Mouse (Mus musculus): ENCODE measurements around the gene Gla. TPM values are rescaled to one million over a fixed set of nuclear protein-coding genes. Genes with fewer than 3 reads are reported as not detected.
"Not testable (repeated sequence)": the region's sequence is repeated elsewhere in the genome, so short reads cannot be mapped to it uniquely, and the experiment has no call there.

Gene Gla
- polyA plus RNA-seq, 1 experiment, result 9.5 TPM

- WGBS, result 81% methylated on average over 6 of the region's 6 CpGs
- Histone ChIP-seq H3K4me3 (replicated peaks; ENCODE audit: insufficient read depth, low read depth, low read length) (no peak overlapping the region), H3K27me3 (ENCODE audit: control insufficient read depth, insufficient read depth, low read length) (no peaks in the 10 kb centered on the region), H3K4me1 (ENCODE audit: control insufficient read depth, insufficient read depth, low read length) (no peaks in the 10 kb centered on the region), H3K27ac (ENCODE audit: insufficient read depth, low read length) (no peak overlapping the region)
- no peak for TF ChIP-seq CTCF (IDR thresholded peaks at IDR 0.05; ENCODE audit: borderline replicate concordance, insufficient read depth, low read depth, low read length)
- no peak for DNase-seq
These were observed 46.5 kb downstream of the Gla start for GRCm38 (mm10) chrX:134554425-134554824.

- no peaks in the 10 kb centered on the region for H3K27me3 ChIP-seq (ENCODE audit: control insufficient read depth, insufficient read depth, low read length)
- no peaks in the 10 kb centered on the region for H3K4me1 ChIP-seq (ENCODE audit: control insufficient read depth, insufficient read depth, low read length)
- no peak overlapping the region for H3K4me3 ChIP-seq (replicated peaks; ENCODE audit: insufficient read depth, low read depth, low read length)
- no peak for TF ChIP-seq CTCF (IDR thresholded peaks at IDR 0.05; ENCODE audit: borderline replicate concordance, insufficient read depth, low read depth, low read length)
- TF ChIP-seq POLR2A (IDR thresholded peaks at IDR 0.05; ENCODE audit: borderline replicate concordance, insufficient read depth, low read length), result no peak
- DNase-seq, result no peak
- H3K27ac ChIP-seq (ENCODE audit: insufficient read depth, low read length), result no peak overlapping the region
- 89% methylated on average over 4 of the region's 4 CpGs for WGBS
These were observed 47.6 kb downstream of the Gla start for GRCm38 (mm10) chrX:134553326-134553725.

DNA sequence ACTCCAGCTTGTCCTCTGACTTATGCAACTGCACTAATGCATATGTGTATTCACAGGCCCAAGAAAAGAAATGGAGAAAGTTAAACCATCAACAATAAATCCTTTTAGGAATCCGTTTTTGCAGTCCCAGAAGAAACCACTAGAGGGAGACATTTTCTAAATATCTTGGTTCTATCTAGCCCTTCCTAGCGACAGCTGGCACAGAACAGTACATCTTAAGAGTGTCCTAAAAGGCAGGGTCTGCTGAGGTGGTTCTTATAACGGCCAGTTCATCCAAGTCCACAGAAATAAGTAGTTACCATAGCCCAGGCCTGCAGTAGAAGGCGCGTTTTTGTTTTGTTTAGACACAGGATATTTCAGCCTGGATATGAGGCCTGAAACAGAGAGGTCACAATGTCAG lies 50.0 kb downstream of the Gla start:
- Histone ChIP-seq H3K27me3 (ENCODE audit: control insufficient read depth, insufficient read depth, low read length) (no peaks in the 10 kb centered on the region), H3K4me1 (ENCODE audit: control insufficient read depth, insufficient read depth, low read length) (no peaks in the 10 kb centered on the region), H3K27ac (ENCODE audit: insufficient read depth, low read length) (no peak overlapping the region), H3K4me3 (replicated peaks; ENCODE audit: insufficient read depth, low read depth, low read length) (no peak overlapping the region)
- TF ChIP-seq CTCF (IDR thresholded peaks at IDR 0.05; ENCODE audit: borderline replicate concordance, insufficient read depth, low read depth, low read length) (0 out of 2 replicates have a peak, but pooled peaks have one; percentile 7), POLR2A (IDR thresholded peaks at IDR 0.05; ENCODE audit: borderline replicate concordance, insufficient read depth, low read length) (no peak)
- peak; percentile 12 to 35 for DNase-seq
- 12% methylated on average over 5 of the region's 5 CpGs for WGBS

DNA sequence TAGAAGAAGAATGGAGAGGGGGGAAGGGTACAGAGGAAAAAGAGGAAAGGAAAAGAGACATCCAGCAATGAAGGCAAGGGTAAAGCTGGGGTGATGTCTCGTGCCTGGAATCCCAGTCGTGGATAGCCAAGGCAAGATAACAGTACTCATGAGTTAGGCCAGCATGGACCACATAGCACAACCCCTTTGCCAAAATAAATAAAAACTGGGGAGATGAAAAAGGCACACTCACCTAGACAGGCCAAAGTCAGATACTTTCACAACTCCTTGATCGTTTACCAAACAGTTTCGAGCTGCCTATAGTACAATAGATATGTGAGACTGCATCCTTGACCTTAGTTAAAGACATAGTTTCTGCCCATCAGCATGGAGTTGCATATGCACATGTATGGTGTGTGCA lies 53.6 kb downstream of the Gla start:
- WGBS, result 85% methylated on average over 4 of the region's 4 CpGs
- H3K4me3 ChIP-seq (replicated peaks; ENCODE audit: insufficient read depth, low read depth, low read length), result no peak overlapping the region
- H3K27ac ChIP-seq (ENCODE audit: insufficient read depth, low read length), result no peak overlapping the region
- H3K4me1 ChIP-seq (ENCODE audit: control insufficient read depth, insufficient read depth, low read length), result no peaks in the 10 kb centered on the region
- TF ChIP-seq CTCF (IDR thresholded peaks at IDR 0.05; ENCODE audit: borderline replicate concordance, insufficient read depth, low read depth, low read length), result no peak
- TF ChIP-seq POLR2A (IDR thresholded peaks at IDR 0.05; ENCODE audit: borderline replicate concordance, insufficient read depth, low read length), result no peak
- no peak for DNase-seq
- H3K27me3 ChIP-seq (ENCODE audit: control insufficient read depth, insufficient read depth, low read length), result no peaks in the 10 kb centered on the region

- Histone ChIP-seq H3K4me1 (ENCODE audit: control insufficient read depth, insufficient read depth, low read length) (no peaks in the 10 kb centered on the region), H3K27ac (ENCODE audit: insufficient read depth, low read length) (no peak overlapping the region), H3K4me3 (replicated peaks; ENCODE audit: insufficient read depth, low read depth, low read length) (peak overlapping the region; percentile 91), H3K27me3 (ENCODE audit: control insufficient read depth, insufficient read depth, low read length) (no peaks in the 10 kb centered on the region)
- 19% methylated on average over 6 of the region's 6 CpGs for WGBS
- no peak for TF ChIP-seq POLR2A (IDR thresholded peaks at IDR 0.05; ENCODE audit: borderline replicate concordance, insufficient read depth, low read length)
- TF ChIP-seq CTCF (IDR thresholded peaks at IDR 0.05; ENCODE audit: borderline replicate concordance, insufficient read depth, low read depth, low read length), result no peak
- no peak for DNase-seq
These were observed 59.0 kb downstream of the Gla start for GRCm38 (mm10) chrX:134541955-134542308.

DNA sequence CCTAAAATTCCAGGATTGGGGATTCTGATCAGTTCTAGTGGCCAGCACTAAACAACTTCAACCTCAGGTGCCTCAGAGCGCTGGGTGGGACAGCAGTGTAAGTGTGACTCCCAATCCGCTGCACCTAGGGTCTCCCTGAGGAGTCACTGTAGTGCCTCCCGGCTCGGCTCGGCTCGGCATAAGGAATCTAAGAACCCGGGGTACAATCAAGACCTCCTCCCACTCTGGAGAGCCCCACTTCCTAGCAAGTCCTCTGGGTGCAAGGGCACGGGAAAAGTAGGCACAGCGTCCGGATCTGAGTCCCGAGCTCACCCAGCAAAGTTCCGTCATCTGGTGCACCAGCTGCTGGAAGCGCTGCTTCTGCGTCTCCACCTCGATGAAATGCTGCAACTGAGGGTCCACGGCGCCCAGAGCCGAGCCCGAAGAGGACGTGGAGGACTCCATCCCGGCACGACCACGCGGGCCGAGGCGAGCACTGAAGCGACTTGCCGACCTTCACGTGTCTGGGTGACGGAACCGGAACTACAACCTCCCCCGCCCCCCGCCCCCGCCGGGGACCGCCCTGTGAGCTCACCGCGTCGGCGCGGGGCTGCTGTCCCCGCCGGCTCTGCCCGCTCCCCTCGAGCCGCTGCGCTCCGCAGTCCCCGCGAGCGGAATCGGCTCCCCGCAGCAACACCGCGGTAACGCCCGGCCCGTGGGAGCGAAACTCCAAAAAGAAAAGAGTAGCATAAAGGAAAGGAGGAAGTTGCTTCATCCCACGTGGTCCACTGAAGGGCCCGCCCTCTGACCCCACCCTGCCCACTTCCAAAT lies 59.6 kb downstream of the Gla start, which contains the start of gene Timm8a1:
Timm8a1 (minus strand) TSS at position 721 of the 810 bp plus-strand sequence.
- 7% methylated on average over 45 of the region's 61 CpGs for WGBS
- DNase-seq, result peak; percentile 43 to 64
- no peaks in the 10 kb centered on the region for H3K27me3 ChIP-seq (ENCODE audit: control insufficient read depth, insufficient read depth, low read length)
- TF ChIP-seq POLR2A (IDR thresholded peaks at IDR 0.05; ENCODE audit: borderline replicate concordance, insufficient read depth, low read length), result no peak
- TF ChIP-seq CTCF (IDR thresholded peaks at IDR 0.05; ENCODE audit: borderline replicate concordance, insufficient read depth, low read depth, low read length), result no peak
- peak within 1 kb of the TSS; percentile 55; the same call in 1 of the 2 replicates for H3K27ac ChIP-seq (ENCODE audit: insufficient read depth, low read length)
- H3K4me3 ChIP-seq (replicated peaks; ENCODE audit: insufficient read depth, low read depth, low read length), result peak within 1 kb of the TSS; percentile 91
- H3K4me1 ChIP-seq (ENCODE audit: control insufficient read depth, insufficient read depth, low read length), result no peaks in the 10 kb centered on the region

- TF ChIP-seq POLR2A (IDR thresholded peaks at IDR 0.05; ENCODE audit: borderline replicate concordance, insufficient read depth, low read length) (no peak), CTCF (IDR thresholded peaks at IDR 0.05; ENCODE audit: borderline replicate concordance, insufficient read depth, low read depth, low read length) (no peak)
- WGBS, result 12% methylated on average over 12 of the region's 12 CpGs
- Histone ChIP-seq H3K27me3 (ENCODE audit: control insufficient read depth, insufficient read depth, low read length) (no peaks in the 10 kb centered on the region), H3K27ac (ENCODE audit: insufficient read depth, low read length) (no peak overlapping the region), H3K4me3 (replicated peaks; ENCODE audit: insufficient read depth, low read depth, low read length) (peak overlapping the region; percentile 91), H3K4me1 (ENCODE audit: control insufficient read depth, insufficient read depth, low read length) (no peaks in the 10 kb centered on the region)
- peak in 1 of 2 experiments; percentile 2 for DNase-seq
These were observed 60.4 kb downstream of the Gla start for GRCm38 (mm10) chrX:134540414-134541135.

DNA sequence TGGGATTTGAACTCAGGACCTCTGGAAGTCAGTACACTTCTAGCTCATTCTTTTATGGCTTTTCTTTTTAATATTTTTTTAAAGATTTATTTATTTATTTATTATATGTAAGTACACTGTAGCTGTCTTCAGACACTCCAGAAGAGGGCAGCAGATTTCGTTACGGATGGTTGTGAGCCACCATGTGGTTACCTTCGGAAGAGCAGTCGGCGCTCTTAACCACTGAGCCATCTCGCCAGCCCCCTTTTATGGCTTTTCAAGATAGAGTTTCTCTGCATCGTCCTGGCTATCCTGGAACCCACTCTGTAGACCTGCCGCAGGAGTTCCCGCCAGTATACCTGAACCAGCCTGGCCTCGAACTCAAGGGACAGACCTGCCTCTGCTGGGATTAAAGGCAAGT lies 61.1 kb downstream of the Gla start:
- not testable (repeated sequence) for H3K27ac ChIP-seq (ENCODE audit: insufficient read depth, low read length); DNase-seq
- WGBS, result 93% methylated on average over 10 of the region's 10 CpGs

More for the DNA sequence above, 61.1 kb downstream of the Gla start:
- H3K4me3 ChIP-seq (replicated peaks; ENCODE audit: insufficient read depth, low read depth, low read length); H3K4me1 ChIP-seq (ENCODE audit: control insufficient read depth, insufficient read depth, low read length); H3K27me3 ChIP-seq (ENCODE audit: control insufficient read depth, insufficient read depth, low read length): not testable (repeated sequence)

Other genes starting within 250 kb of the Gla start
- gene Drp2, start 196.6 kb downstream of the Gla start, polyA plus RNA-seq (2012; rRNA removed), result 12.8 and 14.0 TPM in 2 replicates
- gene Taf7l, start 124.6 kb downstream of the Gla start, polyA plus RNA-seq (2012; rRNA removed), result 0.08 TPM in 1 of 2 replicates, not detected in the other
- gene Timm8a1, start 59.3 kb downstream of the Gla start, polyA plus RNA-seq (2012; rRNA removed), result 17.5 and 18.9 TPM in 2 replicates
- 0.44 and 0.51 TPM in 2 replicates for gene Btk, start 17.6 kb downstream of the Gla start, polyA plus RNA-seq (2012; rRNA removed)
- gene Rpl36a, start 15.5 kb downstream of the Gla start, polyA plus RNA-seq (2012; rRNA removed), result 426 and 451 TPM in 2 replicates
- gene Hnrnph2, start 54 bp upstream of the Gla start, polyA plus RNA-seq (2012; rRNA removed), result 104 and 107 TPM in 2 replicates
- 15.2 and 15.8 TPM in 2 replicates for gene Armcx4, start 85.4 kb upstream of the Gla start, polyA plus RNA-seq (2012; rRNA removed)
- gene Armcx1, start 116.8 kb upstream of the Gla start, polyA plus RNA-seq (2012; rRNA removed), result 72.1 and 76.4 TPM in 2 replicates
- 10.1 and 11.6 TPM in 2 replicates for gene Armcx6, start 150.3 kb upstream of the Gla start, polyA plus RNA-seq (2012; rRNA removed)
- 62.2 and 66.1 TPM in 2 replicates for gene Armcx3, start 155.5 kb upstream of the Gla start, polyA plus RNA-seq (2012; rRNA removed)
- gene Armcx2, start 208.1 kb upstream of the Gla start, polyA plus RNA-seq (2012; rRNA removed), result 40.9 and 41.4 TPM in 2 replicates